Mouse (Mus musculus): ENCODE results near the gene Smarcd1. TPM values are rescaled to one million over a fixed set of nuclear protein-coding genes. Genes with fewer than 3 reads are reported as not detected.

Smarcd1 gene
- total and polyA plus RNA-seq, 2 experiments from 2014 or later = 83.0 to 92.2 TPM

DNA sequence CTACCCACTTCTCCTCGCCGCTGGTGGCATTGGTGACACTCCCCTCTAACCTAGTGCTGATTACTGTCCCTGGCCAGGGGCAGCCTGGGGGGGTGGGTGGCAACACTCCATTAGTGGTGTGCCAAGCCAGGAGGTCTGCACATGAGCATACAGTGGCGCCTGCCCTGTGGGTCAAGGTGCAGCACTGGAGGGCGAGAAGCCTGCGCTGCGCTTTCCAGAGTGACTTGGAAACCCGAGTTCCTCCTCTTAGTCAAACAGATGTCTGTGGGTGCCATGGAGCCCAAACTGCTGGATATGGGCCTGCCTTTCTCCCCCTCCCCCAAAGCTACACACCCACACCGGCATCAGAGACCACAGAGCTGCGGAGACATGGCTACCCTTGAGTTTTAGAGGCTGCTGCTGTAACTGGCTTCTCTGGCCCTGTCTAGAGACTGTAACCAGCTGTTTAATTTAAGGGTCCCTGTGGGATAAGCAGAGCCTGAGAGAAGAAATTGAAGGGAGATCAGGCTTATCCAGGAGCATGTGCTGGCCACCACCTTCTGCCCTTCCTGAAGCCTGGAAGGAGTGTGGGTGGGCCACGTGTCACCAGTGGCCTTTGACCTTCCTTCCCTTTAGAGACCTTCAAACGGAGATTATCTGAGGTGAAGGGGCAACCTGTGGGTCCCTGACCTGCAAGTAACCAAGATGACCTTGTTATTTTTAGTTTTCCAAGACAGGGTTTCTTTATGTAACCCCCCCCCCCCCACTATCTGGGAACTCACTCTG is 14.2 kb downstream of the Smarcd1 start:
- H3K9me3 ChIP-seq (ENCODE audit: low read length) = no peaks in the 10 kb centered on the region
- H3K27me3 ChIP-seq (ENCODE audit: insufficient read depth, low read length) = no peaks in the 10 kb centered on the region
- H3K4me2 ChIP-seq (ENCODE audit: low read depth, low read length, poor library complexity, severe bottlenecking) = no peak overlapping the region
- 77% methylated on average over 11 of the region's 11 CpGs for WGBS
- H3K27ac ChIP-seq (ENCODE audit: low read depth, low read length) = peak overlapping the region; percentile 51; the same call in 1 of the 2 replicates
- ATAC-seq (ENCODE audit: low FRiP score) = no peak
- no peak for TF ChIP-seq CTCF (IDR thresholded peaks at IDR 0.05)
- no peaks in the 10 kb centered on the region for H3K4me1 ChIP-seq (ENCODE audit: insufficient read depth, low read length)
- H3K9ac ChIP-seq (replicated peaks; ENCODE audit: low read length, poor library complexity, severe bottlenecking) = no peak overlapping the region
- DNase-seq (ENCODE audit: low spot score) = no peak
- peaks cover 42% of the 10 kb centered on the region for H3K36me3 ChIP-seq (ENCODE audit: insufficient read depth, low read length)
- H3K4me3 ChIP-seq (ENCODE audit: low read depth, low read length) = no peak overlapping the region

DNA sequence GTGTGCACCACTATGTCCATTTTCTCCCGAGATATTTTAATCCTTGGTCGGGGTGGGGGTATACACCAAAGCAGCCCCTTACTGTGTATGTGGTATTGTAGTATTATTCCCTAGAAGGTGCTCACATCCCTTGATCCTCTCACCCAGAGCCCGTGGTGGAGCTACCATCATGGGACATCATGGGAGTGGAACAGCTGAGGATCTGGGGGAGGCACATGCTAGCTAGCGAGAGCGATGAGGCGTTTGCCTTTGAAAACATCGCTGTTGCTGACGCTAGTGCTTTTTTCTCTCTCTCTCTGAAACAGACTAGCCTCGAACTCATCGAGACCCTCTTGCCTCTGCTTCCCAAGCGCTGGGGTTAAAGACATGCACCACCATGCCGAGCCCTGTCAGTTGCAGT is 14.9 kb downstream of the Smarcd1 start:
- no peak overlapping the region for H3K4me2 ChIP-seq (ENCODE audit: low read depth, low read length, poor library complexity, severe bottlenecking)
- ATAC-seq (ENCODE audit: low FRiP score) (no peak), DNase-seq (ENCODE audit: low spot score) (no peak)
- 86% methylated on average over 12 of the region's 12 CpGs for WGBS
- no peaks in the 10 kb centered on the region for H3K9me3 ChIP-seq (ENCODE audit: low read length)
- H3K27me3 ChIP-seq (ENCODE audit: insufficient read depth, low read length) = no peaks in the 10 kb centered on the region
- H3K27ac ChIP-seq (ENCODE audit: low read depth, low read length) = no peak overlapping the region
- peaks cover 35% of the 10 kb centered on the region for H3K36me3 ChIP-seq (ENCODE audit: insufficient read depth, low read length)
- H3K9ac ChIP-seq (replicated peaks; ENCODE audit: low read length, poor library complexity, severe bottlenecking) = no peak overlapping the region
- TF ChIP-seq CTCF (IDR thresholded peaks at IDR 0.05) = no peak
- no peaks in the 10 kb centered on the region for H3K4me1 ChIP-seq (ENCODE audit: insufficient read depth, low read length)
- H3K4me3 ChIP-seq (ENCODE audit: low read depth, low read length) = no peak overlapping the region

DNA sequence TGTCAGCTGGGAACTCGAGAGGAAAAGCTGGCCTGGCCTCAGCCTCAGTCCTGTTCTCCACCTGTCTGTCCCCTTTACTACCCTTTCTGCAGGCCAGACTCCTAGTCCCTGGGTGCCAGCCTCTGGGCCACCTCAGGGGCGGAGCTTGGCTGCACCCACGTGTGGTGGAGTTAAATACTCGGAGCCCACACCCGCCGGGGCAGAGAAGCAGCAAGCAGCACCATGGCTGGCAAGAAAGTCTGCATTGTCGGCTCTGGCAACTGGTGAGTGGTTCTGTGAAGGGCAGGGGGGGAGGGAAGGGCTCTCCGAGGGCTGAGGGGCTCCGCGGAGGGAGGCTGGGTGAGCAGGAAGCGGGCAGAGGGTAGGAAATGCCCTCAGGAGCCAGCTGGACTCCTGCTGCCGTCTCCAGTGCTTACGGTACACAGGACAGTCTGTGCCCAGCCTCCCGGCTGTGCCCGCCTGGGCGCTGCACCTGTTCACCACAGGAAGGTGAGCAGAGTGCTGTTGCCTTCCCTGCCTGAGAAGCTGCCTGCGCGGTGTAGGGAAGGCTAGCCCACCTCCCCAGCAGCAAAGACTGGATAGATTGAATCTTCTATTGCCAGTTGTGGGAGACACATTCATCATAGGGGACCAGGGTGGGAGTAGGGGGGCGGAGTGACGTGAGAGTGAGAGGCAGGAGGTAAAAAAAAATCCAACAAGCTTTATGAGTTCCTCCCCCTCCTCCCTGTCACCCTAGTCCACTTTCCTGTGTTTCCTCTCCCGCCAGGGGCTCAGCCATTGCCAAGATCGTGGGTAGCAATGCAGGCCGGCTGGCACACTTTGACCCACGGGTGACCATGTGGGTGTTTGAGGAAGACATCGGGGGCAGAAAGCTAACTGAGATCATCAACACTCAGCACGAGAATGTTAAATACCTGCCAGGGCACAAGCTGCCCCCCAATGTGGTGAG is 15.7 kb downstream of the Smarcd1 start, which contains the start of gene Gpd1:
Gene Gpd1 (plus strand): TSS at position 130 of the 949 bp plus-strand sequence.
- TF ChIP-seq CTCF (IDR thresholded peaks at IDR 0.05) = no peak
- DNase-seq (ENCODE audit: low spot score) = peak; percentile 72
- Histone ChIP-seq H3K4me2 (ENCODE audit: low read depth, low read length, poor library complexity, severe bottlenecking) (no peak within 1 kb of the TSS), H3K4me1 (ENCODE audit: insufficient read depth, low read length) (no peaks in the 10 kb centered on the region), H3K9me3 (ENCODE audit: low read length) (no peaks in the 10 kb centered on the region), H3K27ac (ENCODE audit: low read depth, low read length) (0 out of 2 replicates have a peak within 1 kb of the TSS, but pooled peaks have one; percentile 12), H3K9ac (replicated peaks; ENCODE audit: low read length, poor library complexity, severe bottlenecking) (no peak within 1 kb of the TSS), H3K36me3 (ENCODE audit: insufficient read depth, low read length) (peaks cover 32% of the 10 kb centered on the region), H3K27me3 (ENCODE audit: insufficient read depth, low read length) (no peaks in the 10 kb centered on the region), H3K4me3 (ENCODE audit: low read depth, low read length) (no peak within 1 kb of the TSS)
- 0 out of 2 replicates have a peak, but pooled peaks have one; percentile 17 for ATAC-seq (ENCODE audit: low FRiP score)
- 62% methylated on average over 26 of the region's 26 CpGs for WGBS

DNA sequence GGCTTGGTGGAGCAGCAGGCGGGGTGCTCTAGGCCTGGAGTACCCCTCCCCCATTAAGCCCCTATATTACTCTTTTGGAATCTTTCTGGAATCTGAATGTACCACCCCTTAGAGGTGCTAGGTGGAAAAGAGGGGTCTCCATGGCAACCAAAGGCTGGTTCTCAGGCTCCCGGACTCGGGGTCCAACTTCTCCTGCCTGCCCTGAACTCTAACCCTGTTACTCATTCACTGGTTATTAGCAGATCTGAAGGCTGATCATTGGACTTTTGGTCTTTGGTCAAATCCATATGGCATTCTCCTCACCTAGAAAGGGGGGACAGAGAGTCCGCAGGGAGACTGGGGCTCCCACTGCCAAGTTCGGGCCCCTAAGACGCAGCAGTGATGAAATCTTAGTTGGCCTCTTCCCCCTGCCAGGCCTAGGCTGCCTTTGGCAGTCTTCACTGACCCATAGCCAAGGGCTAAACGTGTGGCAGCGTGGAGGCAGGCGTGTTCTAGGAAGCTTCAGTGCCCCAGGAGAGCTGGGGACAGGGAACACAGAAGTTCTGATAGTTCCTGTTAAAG is 16.6 kb downstream of the Smarcd1 start:
- H3K27ac ChIP-seq (ENCODE audit: low read depth, low read length) = no peak overlapping the region
- H3K4me2 ChIP-seq (ENCODE audit: low read depth, low read length, poor library complexity, severe bottlenecking) = no peak overlapping the region
- H3K9me3 ChIP-seq (ENCODE audit: low read length) = no peaks in the 10 kb centered on the region
- ATAC-seq (ENCODE audit: low FRiP score) = no peak
- H3K27me3 ChIP-seq (ENCODE audit: insufficient read depth, low read length) = no peaks in the 10 kb centered on the region
- H3K9ac ChIP-seq (replicated peaks; ENCODE audit: low read length, poor library complexity, severe bottlenecking) = no peak overlapping the region
- no peak for TF ChIP-seq CTCF (IDR thresholded peaks at IDR 0.05)
- peaks cover 23% of the 10 kb centered on the region for H3K36me3 ChIP-seq (ENCODE audit: insufficient read depth, low read length)
- WGBS = 74% methylated on average over 9 of the region's 9 CpGs
- H3K4me3 ChIP-seq (ENCODE audit: low read depth, low read length) = no peak overlapping the region
- H3K4me1 ChIP-seq (ENCODE audit: insufficient read depth, low read length) = no peaks in the 10 kb centered on the region
- no peak for DNase-seq (ENCODE audit: low spot score)

DNA sequence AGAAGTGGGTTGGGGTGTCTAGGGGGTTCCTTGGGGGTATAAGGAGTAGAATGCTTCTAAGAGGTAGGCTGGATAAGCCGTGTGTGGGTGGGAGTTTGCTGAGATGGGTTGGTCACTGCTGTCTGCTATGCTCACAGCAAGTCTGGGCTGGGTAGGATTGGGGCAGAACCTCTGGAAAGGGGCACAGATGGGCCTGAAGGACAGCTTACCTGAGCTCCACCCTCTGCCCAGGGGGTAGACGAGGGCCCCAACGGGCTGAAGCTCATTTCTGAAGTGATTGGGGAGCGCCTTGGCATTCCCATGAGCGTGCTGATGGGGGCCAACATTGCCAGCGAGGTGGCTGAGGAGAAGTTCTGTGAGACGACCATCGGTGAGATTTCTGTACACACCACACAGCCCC is 17.9 kb downstream of the Smarcd1 start:
- H3K9me3 ChIP-seq (ENCODE audit: low read length) = no peaks in the 10 kb centered on the region
- H3K4me3 ChIP-seq (ENCODE audit: low read depth, low read length) = no peak overlapping the region
- 79% methylated on average over 8 of the region's 8 CpGs for WGBS
- no peaks in the 10 kb centered on the region; the same call in none of the 2 replicates for H3K4me1 ChIP-seq (ENCODE audit: insufficient read depth, low read length)
- no peak overlapping the region for H3K27ac ChIP-seq (ENCODE audit: low read depth, low read length)
- no peak overlapping the region for H3K4me2 ChIP-seq (ENCODE audit: low read depth, low read length, poor library complexity, severe bottlenecking)
- H3K36me3 ChIP-seq (ENCODE audit: insufficient read depth, low read length) = peaks cover 14% of the 10 kb centered on the region; the same call in 1 of the 2 replicates
- ATAC-seq (ENCODE audit: low FRiP score) (no peak), DNase-seq (ENCODE audit: low spot score) (no peak)
- H3K9ac ChIP-seq (replicated peaks; ENCODE audit: low read length, poor library complexity, severe bottlenecking) = no peak overlapping the region
- H3K27me3 ChIP-seq (ENCODE audit: insufficient read depth, low read length) = no peaks in the 10 kb centered on the region
- TF ChIP-seq CTCF (IDR thresholded peaks at IDR 0.05) = no peak
